Mouse (Mus musculus) kidney, postnatal 10 days (tissue): ENCODE measurements around the gene Gas7.
A peak's percentile ranks its signal among the peaks of the same experiment; 100 is the strongest.

ENCODE experiments used
- DNase-seq: peaks from one replicate; pipeline ENCODE4 v3.0.0; 2021; ENCODE audit warnings: mixed read lengths

Gene Gas7

GRCm38 (mm10) chr11:67454874-67455526, at the start of gene Gas7:
TSS of gene Gas7 (plus strand) at chr11:67455437.
- peak; percentile 80 for DNase-seq

GRCm38 (mm10) chr11:67414346-67414940, 40.8 kb upstream of the Gas7 start:
- peak; percentile 34 for DNase-seq

- no peak for DNase-seq
Observed at GRCm38 (mm10) chr11:67423575-67423974, 31.7 kb upstream of the Gas7 start.

GRCm38 (mm10) chr11:67428196-67428595, 27.0 kb upstream of the Gas7 start:
- DNase-seq, result peak; percentile 57

- no peak for DNase-seq
Observed at GRCm38 (mm10) chr11:67429836-67430235, 25.4 kb upstream of the Gas7 start.

- no peak for DNase-seq
Observed at GRCm38 (mm10) chr11:67431116-67431645, 24.1 kb upstream of the Gas7 start.

GRCm38 (mm10) chr11:67431864-67432263, 23.4 kb upstream of the Gas7 start:
- DNase-seq, result no peak

- DNase-seq, result no peak
Observed at GRCm38 (mm10) chr11:67433763-67434162, 21.5 kb upstream of the Gas7 start.

- no peak for DNase-seq
Observed at GRCm38 (mm10) chr11:67438746-67439145, 16.5 kb upstream of the Gas7 start.

GRCm38 (mm10) chr11:67445058-67445825, 10.0 kb upstream of the Gas7 start:
- no peak for DNase-seq

GRCm38 (mm10) chr11:67451525-67451924, 3.7 kb upstream of the Gas7 start:
- DNase-seq, result no peak

- DNase-seq, result peak; percentile 67
Observed at GRCm38 (mm10) chr11:67455527-67455981, 317 bp downstream of the Gas7 start.

- DNase-seq, result peak; percentile 39
Observed at GRCm38 (mm10) chr11:67456029-67456428, 792 bp downstream of the Gas7 start.

GRCm38 (mm10) chr11:67458171-67458570, 2.9 kb downstream of the Gas7 start:
- DNase-seq, result no peak

- DNase-seq, result no peak
Observed at GRCm38 (mm10) chr11:67467132-67467531, 11.9 kb downstream of the Gas7 start.

- DNase-seq, result peak; percentile 25
Observed at GRCm38 (mm10) chr11:67468846-67469245, 13.6 kb downstream of the Gas7 start.

GRCm38 (mm10) chr11:67474590-67474989, 19.4 kb downstream of the Gas7 start:
- DNase-seq, result no peak

- no peak for DNase-seq
Observed at GRCm38 (mm10) chr11:67479534-67479933, 24.3 kb downstream of the Gas7 start.

- DNase-seq, result no peak
Observed at GRCm38 (mm10) chr11:67480204-67480956, 25.1 kb downstream of the Gas7 start.

GRCm38 (mm10) chr11:67481691-67482090, 26.5 kb downstream of the Gas7 start:
- peak; percentile 21 for DNase-seq

GRCm38 (mm10) chr11:67482217-67482760, 27.1 kb downstream of the Gas7 start:
- peak; percentile 51 for DNase-seq

GRCm38 (mm10) chr11:67488156-67488555, 32.9 kb downstream of the Gas7 start:
- DNase-seq, result no peak
